Mouse (Mus musculus) activated CD4-positive, CD25-positive, alpha-beta regulatory T cell, adult 9 weeks (primary cell): ENCODE measurements around the gene Vmn1r28. TPM values are rescaled to one million over a fixed set of nuclear protein-coding genes. Genes with fewer than 3 reads are reported as not detected.

Source experiments
- polyA plus RNA-seq: library from polyadenylated mRNA; unstranded; fragments of 100-300 nt; shearing (Covaris generic); gene quantifications from one replicate; pipeline ENCODE4 v1.2.1, GENCODE M21; 2017

Vmn1r28 gene
- 0.02 TPM for polyA plus RNA-seq

GRCm38 (mm10) chr6:58261737-58262136 lies at the start of gene Vmn1r28:
Gene Vmn1r28, plus strand, starts transcription at chr6:58262037.

GRCm38 (mm10) chr6:58218721-58219120 lies 43.1 kb upstream of the Vmn1r28 start, which contains the start of gene Vmn1r27:
Gene Vmn1r27, minus strand, starts transcription at chr6:58218821.

GRCm38 (mm10) chr6:58301249-58301648 lies 39.4 kb downstream of the Vmn1r28 start, which contains the start of gene Vmn1r29:
Gene Vmn1r29, plus strand, starts transcription at chr6:58301549.

Other genes starting within 250 kb of the Vmn1r28 start
- not detected for gene Vmn1r26, start 246.9 kb upstream of the Vmn1r28 start, polyA plus RNA-seq
- not detected for gene Vmn1r27, start 43.2 kb upstream of the Vmn1r28 start, polyA plus RNA-seq
- gene Vmn1r29, start 39.5 kb downstream of the Vmn1r28 start, polyA plus RNA-seq = not detected
- not detected for gene Vmn1r30, start 181.3 kb downstream of the Vmn1r28 start, polyA plus RNA-seq
- gene Vmn1r31, start 213.3 kb downstream of the Vmn1r28 start, polyA plus RNA-seq = not detected